18 mouse cellular contexts compared by ENCODE assay signal in the genomic region with DNA sequence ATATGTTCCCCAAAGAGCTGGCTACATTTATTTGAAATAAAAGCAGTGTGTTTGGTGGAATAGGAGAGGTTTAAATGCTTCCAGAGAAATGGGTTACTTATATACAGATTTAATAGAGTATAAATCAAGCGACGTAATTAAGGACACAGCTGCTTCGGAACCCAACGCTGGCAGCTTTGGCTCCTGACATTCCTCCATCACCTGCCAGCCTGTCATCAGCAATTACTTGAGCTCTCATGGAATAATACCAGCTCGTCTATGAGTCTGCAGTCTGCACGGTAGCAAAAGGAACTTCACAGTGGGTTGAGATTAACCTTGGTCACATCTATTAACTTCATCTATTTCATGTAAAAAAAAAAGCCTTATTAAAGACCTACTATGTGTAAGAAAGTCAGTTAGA.
"Had no signal": no experiment of that assay in that cellular context is flagged by ENCODE, and none has a peak within 500 bp of the region (broad histone marks: within the 10 kb centered on the region; RNA-seq: fewer than 3 reads in every experiment).

No protein-coding gene starts in this region.

- H3K4me1 ChIP-seq: lung, embryonic 15.5 days; megakaryocyte, embryonic 14.5 days; midbrain, embryonic 15.5 days; stomach, embryonic 15.5 days had no signal

- H3K27ac ChIP-seq: lung, embryonic 15.5 days; macrophage; midbrain, embryonic 13.5 days; midbrain, embryonic 15.5 days; neural tube, embryonic 12.5 days; stomach, embryonic 15.5 days; stomach, postnatal 0 days had no signal

- H3K9ac ChIP-seq: liver, postnatal 0 days; lung, embryonic 15.5 days; midbrain, embryonic 13.5 days; midbrain, embryonic 15.5 days; neural tube, embryonic 12.5 days; stomach, embryonic 15.5 days had no signal

- H3K27me3 ChIP-seq: lung, embryonic 15.5 days; midbrain, embryonic 15.5 days; stomach, embryonic 15.5 days had no signal

- ATAC-seq: liver, postnatal 0 days; lung, postnatal 0 days; midbrain, embryonic 13.5 days; midbrain, embryonic 15.5 days had no signal

- H3K36me3 ChIP-seq: lung, embryonic 15.5 days; midbrain, embryonic 13.5 days; midbrain, embryonic 15.5 days; neural tube, embryonic 12.5 days; stomach, embryonic 15.5 days had no signal

- DNase-seq: liver, postnatal 0 days; lung, adult 2 months; lung, postnatal 14 days; lung, postnatal 36 days; right cerebral cortex, postnatal 14 days; thymus, adult 2 months; thymus, postnatal 25 days; thymus, postnatal 4 days had no signal

- H3K4me3 ChIP-seq: lung, embryonic 15.5 days; megakaryocyte, embryonic 14.5 days; midbrain, embryonic 13.5 days; midbrain, embryonic 15.5 days; neural tube, embryonic 12.5 days; stomach, embryonic 15.5 days had no signal

- H3K9me3 ChIP-seq: lung, embryonic 15.5 days; megakaryocyte, embryonic 14.5 days; midbrain, embryonic 13.5 days; midbrain, embryonic 15.5 days; neural tube, embryonic 12.5 days; stomach, embryonic 15.5 days had no signal

- H3K4me2 ChIP-seq: lung, embryonic 15.5 days; midbrain, embryonic 11.5 days; midbrain, embryonic 13.5 days; midbrain, embryonic 15.5 days; neural tube, embryonic 12.5 days; stomach, embryonic 15.5 days had no signal
